Mouse (Mus musculus) heart, adult 2 months (tissue): ENCODE data around the gene Cetn3.

Experiments used
- CTCF ChIP-seq: fragments of 200-600 bp; IDR thresholded peaks from 2 replicates; pipeline ENCODE4 v1.8.1; 2022; ENCODE audit warnings: antibody characterized with exemption, mild to moderate bottlenecking, moderate library complexity
- EP300 ChIP-seq: fragments of 200-500 bp; IDR thresholded peaks from 2 replicates; pipeline ENCODE4 v1.6.1; 2011; ENCODE audit warnings: low read depth, low read length, control low read depth; ENCODE audit not compliant: insufficient read depth
- POLR2A ChIP-seq: fragments of 200-500 bp; IDR thresholded peaks from 2 replicates; pipeline ENCODE4 v1.6.1; 2011; ENCODE audit warnings: mild to moderate bottlenecking, low read depth, low read length, control low read depth; ENCODE audit not compliant: insufficient read depth

DNA sequence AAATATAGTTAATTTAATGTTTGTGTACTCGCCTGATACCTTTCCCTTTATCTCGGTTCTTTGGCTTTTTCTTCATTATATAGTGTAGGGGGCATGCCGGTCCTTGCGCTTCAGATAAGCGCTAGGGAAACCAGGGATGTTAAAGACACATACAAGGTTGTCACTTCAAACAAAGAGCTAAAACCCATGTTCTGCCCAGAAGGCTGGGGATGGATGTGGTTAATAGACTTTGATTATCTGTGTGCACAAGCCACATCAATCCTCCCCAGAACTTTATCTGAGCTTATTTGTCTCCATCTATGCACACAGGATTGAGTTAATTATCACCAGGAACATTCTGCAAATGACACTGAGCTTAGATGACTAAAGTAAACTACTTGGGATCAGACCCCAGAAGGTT lies 46.3 kb upstream of the Cetn3 start:
- TF ChIP-seq CTCF (no peak), EP300 (no peak), POLR2A (no peak)
